Mouse (Mus musculus) thymus, adult 2 months (tissue): ENCODE measurements around the gene Tnrc6c.

Source experiments
- CTCF ChIP-seq: fragments of 200-500 bp; IDR thresholded peaks from 2 replicates; pipeline ENCODE4 v1.5.1; 2012; ENCODE audit warnings: mild to moderate bottlenecking, control low read depth, low read length, moderate library complexity, borderline replicate concordance; ENCODE audit not compliant: control insufficient read depth, poor library complexity, insufficient read depth; ENCODE audit errors: extremely low read depth
- POLR2A ChIP-seq: fragments of 200-500 bp; IDR thresholded peaks from 2 replicates; pipeline ENCODE4 v1.6.1; 2012; ENCODE audit warnings: mild to moderate bottlenecking, low read length, control low read depth, moderate library complexity; ENCODE audit not compliant: control insufficient read depth, poor library complexity, insufficient read depth; ENCODE audit errors: extremely low read depth

DNA sequence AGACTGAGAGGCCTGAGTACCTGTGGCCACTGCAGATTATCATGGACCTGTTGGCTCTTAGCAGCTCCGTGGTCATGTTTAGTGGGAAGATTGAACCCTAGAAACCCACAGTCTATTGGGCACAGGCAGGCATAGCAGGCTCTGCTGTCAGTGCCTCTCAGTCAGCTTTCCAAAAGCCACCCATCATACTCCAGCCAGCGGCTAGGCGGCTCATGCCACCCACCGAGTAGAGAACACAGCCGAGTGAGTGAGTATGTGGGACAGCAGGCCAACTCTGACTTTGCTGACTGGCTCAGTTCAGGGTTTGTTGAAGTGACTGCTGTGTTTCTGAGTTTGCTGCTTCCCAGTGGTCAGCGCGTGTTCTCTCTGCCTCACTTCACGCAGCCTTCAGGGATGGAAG is 88.2 kb downstream of the Tnrc6c start:
- TF ChIP-seq CTCF (no peak), POLR2A (no peak)
